Mouse (Mus musculus): ENCODE results near the gene Olfr301.

Gene Olfr301

GRCm38 (mm10) chr7:86403546-86403945, at the start of gene Olfr301:
Gene Olfr301 (plus strand): TSS chr7:86403846.
- DNase-seq = no peak

GRCm38 (mm10) chr7:86366828-86367227, 36.8 kb upstream of the Olfr301 start, which contains the start of gene Olfr305:
Gene Olfr305 (minus strand): TSS chr7:86366928.
- DNase-seq = no peak

GRCm38 (mm10) chr7:86385769-86386168, 17.9 kb upstream of the Olfr301 start:
- DNase-seq = no peak

GRCm38 (mm10) chr7:86386558-86386957, 17.1 kb upstream of the Olfr301 start, which contains the start of gene Olfr304:
Gene Olfr304 (minus strand): TSS chr7:86386658.
- no peak for DNase-seq

- DNase-seq = no peak
These were observed 6.0 kb upstream of the Olfr301 start, which contains the start of gene Olfr303 for GRCm38 (mm10) chr7:86397689-86398088. Gene Olfr303 (minus strand): TSS chr7:86397789.

GRCm38 (mm10) chr7:86459621-86460020, 56.0 kb downstream of the Olfr301 start, which contains the start of gene Olfr299:
Gene Olfr299 (plus strand): TSS chr7:86459921.
- DNase-seq = no peak

Data from cerebellum, adult 11 months (tissue).